Comparison of ENCODE assay signal across 7 mouse cellular contexts in genomic region chr3:98226988-98227610, GRCm38 (mm10). TPM values are rescaled to one million over a fixed set of nuclear protein-coding genes. Genes with fewer than 3 reads are reported as not detected.
DNase-seq lines count a peak whose midpoint lies in the region; ATAC-seq and TF ChIP-seq lines count a peak whose summit lies in the region.

No protein-coding gene starts in this region.

- H3K4me1 ChIP-seq in cortical plate, adult 2 months (ENCODE audit: control insufficient read depth, insufficient read depth, low read length) = no peaks in the 10 kb centered on the region
- H3K4me1 ChIP-seq in intestine, embryonic 15.5 days (replicated peaks) = peaks cover 13% of the 10 kb centered on the region
- no peaks in the 10 kb centered on the region for H3K4me1 ChIP-seq in midbrain, embryonic 16.5 days (ENCODE audit: control insufficient read depth, insufficient read depth, low read length)
- H3K4me1 ChIP-seq in spleen, adult 2 months (ENCODE audit: control insufficient read depth, insufficient read depth, insufficient read length) = no peaks in the 10 kb centered on the region

- H3K9ac ChIP-seq in intestine, embryonic 15.5 days = no peak overlapping the region
- no peak overlapping the region for H3K9ac ChIP-seq in midbrain, embryonic 16.5 days (ENCODE audit: low read depth, low read length)

- TF ChIP-seq POLR2A in cortical plate, adult 2 months (IDR thresholded peaks at IDR 0.05; ENCODE audit: extremely low read depth, insufficient read depth, low read length) = no peak
- no peak for TF ChIP-seq POLR2A in spleen, adult 2 months (IDR thresholded peaks at IDR 0.05; ENCODE audit: low read depth, low read length)

- WGBS in intestine, embryonic 15.5 days = 38% methylated on average over 19 of the region's 19 CpGs
- 37% methylated on average over 19 of the region's 19 CpGs for WGBS in midbrain, embryonic 16.5 days
- WGBS in spleen, adult 2 months = 25% methylated on average over 19 of the region's 19 CpGs

- no peak overlapping the region for H3K4me3 ChIP-seq in cortical plate, adult 2 months (ENCODE audit: insufficient read depth, low read length)
- no peak overlapping the region for H3K4me3 ChIP-seq in intestine, embryonic 15.5 days (replicated peaks)
- no peak overlapping the region for H3K4me3 ChIP-seq in midbrain, embryonic 16.5 days (ENCODE audit: low read depth, low read length)
- H3K4me3 ChIP-seq in spleen, adult 2 months (ENCODE audit: extremely low read depth, insufficient read depth, insufficient read length) = no peak overlapping the region

- no peaks in the 10 kb centered on the region for H3K27me3 ChIP-seq in intestine, embryonic 15.5 days (replicated peaks)
- H3K27me3 ChIP-seq in midbrain, embryonic 16.5 days (ENCODE audit: control insufficient read depth, insufficient read depth, low read depth, low read length) = no peaks in the 10 kb centered on the region
- no peaks in the 10 kb centered on the region for H3K27me3 ChIP-seq in spleen, adult 2 months (ENCODE audit: control insufficient read depth, insufficient read depth, low read length)

- H3K36me3 ChIP-seq in intestine, embryonic 15.5 days = no peaks in the 10 kb centered on the region
- H3K36me3 ChIP-seq in midbrain, embryonic 16.5 days (ENCODE audit: control insufficient read depth, insufficient read depth, low read length) = no peaks in the 10 kb centered on the region
- H3K36me3 ChIP-seq in spleen, adult 2 months (ENCODE audit: control insufficient read depth, insufficient read depth, low read length) = no peaks in the 10 kb centered on the region

- DNase-seq in adrenal gland, adult (ENCODE audit: inconsistent age in 2 of 2, low spot score in 1 of 2) = peak; percentile 66 to 88
- peak; percentile 79 for DNase-seq in gastrocnemius, postnatal 10 days
- DNase-seq in left cerebral cortex, postnatal 25 days (ENCODE audit: low spot score in 2 of 2) = peak; percentile 78 to 81
- peak; percentile 22 to 53 for DNase-seq in spleen, adult 2 months (ENCODE audit: low read depth in 1 of 2, low spot score in 2 of 2)

- ATAC-seq in intestine, embryonic 15.5 days = peak; percentile 40; the same call in 1 of the 2 replicates
- peak; percentile 66 for ATAC-seq in midbrain, embryonic 16.5 days

- H3K4me2 ChIP-seq in intestine, embryonic 15.5 days (replicated peaks) = no peak overlapping the region
- H3K4me2 ChIP-seq in midbrain, embryonic 16.5 days (ENCODE audit: low read length) = peak overlapping the region; percentile 28

- intact Hi-C loops in left cerebral cortex, postnatal 25 days (cut with DNase I) = loop anchor here (1.0 to 5.0 kb wide), 2 partner anchors 86 to 545 kb away; no protein-coding TSS in a partner anchor

- no peak overlapping the region for H3K27ac ChIP-seq in cortical plate, adult 2 months (ENCODE audit: insufficient read depth, low read length)
- H3K27ac ChIP-seq in intestine, embryonic 15.5 days = peak overlapping the region; percentile 24
- no peak overlapping the region for H3K27ac ChIP-seq in midbrain, embryonic 16.5 days (ENCODE audit: low read length)
- no peak overlapping the region for H3K27ac ChIP-seq in spleen, adult 2 months (ENCODE audit: insufficient read depth, low read length)

- peak; percentile 88 for TF ChIP-seq CTCF in cortical plate, adult 2 months (IDR thresholded peaks at IDR 0.05; ENCODE audit: extremely low read depth, insufficient read depth, low read length)
- peak; percentile 83; the same call in 1 of the 2 replicates for TF ChIP-seq CTCF in spleen, adult 2 months (IDR thresholded peaks at IDR 0.05; ENCODE audit: extremely low read depth, insufficient read depth, insufficient read length, insufficient replicate concordance)

- no peaks in the 10 kb centered on the region for H3K9me3 ChIP-seq in intestine, embryonic 15.5 days
- H3K9me3 ChIP-seq in midbrain, embryonic 16.5 days (replicated peaks; ENCODE audit: control insufficient read depth, low read length, poor library complexity, severe bottlenecking) = no peaks in the 10 kb centered on the region

RNA-seq across cellular contexts. Expression of gene Reg4, which starts 5.1 kb away (rescaled TPM):
- not detected in 2 replicates for polyA plus RNA-seq in cortical plate, adult 2 months (2012; rRNA removed)
- not detected for total RNA-seq in gastrocnemius, postnatal 10 days (2021)
- 14.3 and 18.3 TPM in 2 replicates for polyA plus RNA-seq in intestine, embryonic 15.5 days (2015; fragmentation: Nextera tagmentation; extraction: Ambion mirVana)
- total RNA-seq in left cerebral cortex, postnatal 25 days (2021) = not detected
- polyA plus RNA-seq in midbrain, embryonic 16.5 days (2015; fragmentation: Nextera tagmentation; extraction: Ambion mirVana) = not detected in 2 replicates
- not detected in 2 replicates for polyA plus RNA-seq in spleen, adult 2 months (2012; rRNA removed)

RNA-seq across cellular contexts. Expression of gene Hmgcs2, which starts 53.1 kb away (rescaled TPM):
- 5.3 and 5.4 TPM in 2 replicates for polyA plus RNA-seq in cortical plate, adult 2 months (2012; rRNA removed)
- total RNA-seq in gastrocnemius, postnatal 10 days (2021) = 1 to 10 TPM; 2.1 to 2.6 TPM
- polyA plus RNA-seq in intestine, embryonic 15.5 days (2015; fragmentation: Nextera tagmentation; extraction: Ambion mirVana) = 149 and 177 TPM in 2 replicates
- total RNA-seq in left cerebral cortex, postnatal 25 days (2021) = 10 to 100 TPM in 1 of 2 experiments, 1 to 10 TPM in 1; 7.5 to 10.5 TPM
- polyA plus RNA-seq in midbrain, embryonic 16.5 days (2015; fragmentation: Nextera tagmentation; extraction: Ambion mirVana) = 16.8 and 18.4 TPM in 2 replicates
- polyA plus RNA-seq in spleen, adult 2 months (2012; rRNA removed) = 17.6 and 19.7 TPM in 2 replicates

Comparison
In these comparisons a context has a peak if more than half of its experiments do, and no peak if none do; other contexts are left out.
1. RNA of gene Reg4, which starts 5.1 kb away (polyA plus RNA-seq): 14.3 to 18.3 TPM in intestine, embryonic 15.5 days; not detected in cortical plate, adult 2 months, not detected in midbrain, embryonic 16.5 days and not detected in spleen, adult 2 months; every median in the first group is over 10 times any median in the second.
2. Peak in every context shown above with its lines, with median percentiles within 50 percentile points of each other: DNase-seq.